Mouse (Mus musculus): ENCODE measurements around the gene Nkd2. TPM values are rescaled to one million over a fixed set of nuclear protein-coding genes. Genes with fewer than 3 reads are reported as not detected.

The Nkd2 gene
- polyA plus RNA-seq, 1 experiment from 2014 or later = 12.3 TPM

GRCm38 (mm10) chr13:73803450-73804178 is 43.8 kb downstream of the Nkd2 start:
- ATAC-seq (replicated peaks; ENCODE audit: low FRiP score) (no peak), DNase-seq (ENCODE audit: low spot score) (no peak)
- peaks cover 24% of the 10 kb centered on the region for H3K36me3 ChIP-seq (ENCODE audit: control insufficient read depth, insufficient read depth, low read length)
- H3K4me1 ChIP-seq (replicated peaks; ENCODE audit: control insufficient read depth, insufficient read depth, low read length) = no peaks in the 10 kb centered on the region
- no peak overlapping the region for H3K4me3 ChIP-seq (ENCODE audit: low read depth, low read length)
- WGBS = 88% methylated on average over 8 of the region's 8 CpGs
- H3K9ac ChIP-seq (ENCODE audit: low read length) = no peak overlapping the region
- no peak overlapping the region for H3K27ac ChIP-seq (ENCODE audit: low read depth, low read length)
- no peak overlapping the region for H3K4me2 ChIP-seq (ENCODE audit: low read depth, low read length, severe bottlenecking)
- H3K9me3 ChIP-seq (ENCODE audit: control insufficient read depth, low read length) = no peaks in the 10 kb centered on the region
- H3K27me3 ChIP-seq (ENCODE audit: control insufficient read depth, insufficient read depth, low read length) = no peaks in the 10 kb centered on the region

GRCm38 (mm10) chr13:73799110-73799509 is 48.3 kb downstream of the Nkd2 start:
- Histone ChIP-seq H3K4me2 (ENCODE audit: low read depth, low read length, severe bottlenecking) (no peak overlapping the region), H3K4me1 (replicated peaks; ENCODE audit: control insufficient read depth, insufficient read depth, low read length) (no peaks in the 10 kb centered on the region), H3K4me3 (ENCODE audit: low read depth, low read length) (no peak overlapping the region), H3K27me3 (ENCODE audit: control insufficient read depth, insufficient read depth, low read length) (no peaks in the 10 kb centered on the region), H3K9me3 (ENCODE audit: control insufficient read depth, low read length) (no peaks in the 10 kb centered on the region), H3K27ac (ENCODE audit: low read depth, low read length) (no peak overlapping the region), H3K9ac (ENCODE audit: low read length) (no peak overlapping the region), H3K36me3 (ENCODE audit: control insufficient read depth, insufficient read depth, low read length) (peaks cover 33% of the 10 kb centered on the region)
- ATAC-seq (replicated peaks; ENCODE audit: low FRiP score) (no peak), DNase-seq (ENCODE audit: low spot score) (no peak)
- WGBS = 87% methylated on average over 5 of the region's 5 CpGs

GRCm38 (mm10) chr13:73793171-73793570 is 54.3 kb downstream of the Nkd2 start:
- H3K4me2 ChIP-seq (ENCODE audit: low read depth, low read length, severe bottlenecking) = no peak overlapping the region
- no peak overlapping the region for H3K9ac ChIP-seq (ENCODE audit: low read length)
- 98% methylated on average over 5 of the region's 5 CpGs for WGBS
- no peak for DNase-seq (ENCODE audit: low spot score)
- H3K4me3 ChIP-seq (ENCODE audit: low read depth, low read length) = no peak overlapping the region
- no peak overlapping the region for H3K27ac ChIP-seq (ENCODE audit: low read depth, low read length)
- H3K27me3 ChIP-seq (ENCODE audit: control insufficient read depth, insufficient read depth, low read length) = no peaks in the 10 kb centered on the region
- H3K4me1 ChIP-seq (replicated peaks; ENCODE audit: control insufficient read depth, insufficient read depth, low read length) = no peaks in the 10 kb centered on the region
- no peaks in the 10 kb centered on the region for H3K9me3 ChIP-seq (ENCODE audit: control insufficient read depth, low read length)
- peaks cover 17% of the 10 kb centered on the region for H3K36me3 ChIP-seq (ENCODE audit: control insufficient read depth, insufficient read depth, low read length)
- ATAC-seq (replicated peaks; ENCODE audit: low FRiP score) = no peak

DNA sequence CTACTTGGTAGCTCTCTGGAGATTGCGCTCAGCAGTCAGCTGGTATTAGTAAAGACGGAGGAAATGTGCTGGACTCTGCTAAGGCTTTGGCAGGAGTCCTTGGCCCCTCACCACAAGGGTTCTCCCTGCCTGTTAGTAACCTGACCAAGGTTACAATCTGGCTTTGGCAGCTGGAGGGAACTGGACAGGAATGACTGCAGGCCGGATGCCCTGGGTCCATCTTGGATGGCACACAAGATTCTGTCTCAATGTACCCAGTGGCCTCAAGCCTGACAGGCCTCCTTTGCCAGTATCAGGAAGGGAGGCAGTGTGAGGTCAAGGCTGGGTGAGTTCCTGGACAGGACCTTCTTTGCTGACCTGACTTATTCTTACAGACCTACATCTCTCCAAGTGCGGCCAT is 55.3 kb downstream of the Nkd2 start:
- no peak overlapping the region for H3K9ac ChIP-seq (ENCODE audit: low read length)
- ATAC-seq (replicated peaks; ENCODE audit: low FRiP score) = no peak
- H3K36me3 ChIP-seq (ENCODE audit: control insufficient read depth, insufficient read depth, low read length) = peaks cover 17% of the 10 kb centered on the region
- WGBS = 98% methylated on average over 4 of the region's 4 CpGs
- H3K4me2 ChIP-seq (ENCODE audit: low read depth, low read length, severe bottlenecking) = no peak overlapping the region
- no peaks in the 10 kb centered on the region for H3K4me1 ChIP-seq (replicated peaks; ENCODE audit: control insufficient read depth, insufficient read depth, low read length)
- no peaks in the 10 kb centered on the region for H3K9me3 ChIP-seq (ENCODE audit: control insufficient read depth, low read length)
- no peak overlapping the region for H3K27ac ChIP-seq (ENCODE audit: low read depth, low read length)
- H3K4me3 ChIP-seq (ENCODE audit: low read depth, low read length) = no peak overlapping the region
- no peaks in the 10 kb centered on the region for H3K27me3 ChIP-seq (ENCODE audit: control insufficient read depth, insufficient read depth, low read length)
- no peak for DNase-seq (ENCODE audit: low spot score)

- H3K9ac ChIP-seq (ENCODE audit: low read length) = no peak overlapping the region
- no peak overlapping the region for H3K4me3 ChIP-seq (ENCODE audit: low read depth, low read length)
- WGBS = 40% methylated on average over 5 of the region's 5 CpGs
- ATAC-seq (replicated peaks; ENCODE audit: low FRiP score) (no peak), DNase-seq (ENCODE audit: low spot score) (no peak)
- H3K4me1 ChIP-seq (replicated peaks; ENCODE audit: control insufficient read depth, insufficient read depth, low read length) = peaks cover 2% of the 10 kb centered on the region; the same call in 1 of the 2 replicates
- no peak overlapping the region for H3K27ac ChIP-seq (ENCODE audit: low read depth, low read length)
- H3K9me3 ChIP-seq (ENCODE audit: control insufficient read depth, low read length) = no peaks in the 10 kb centered on the region
- H3K36me3 ChIP-seq (ENCODE audit: control insufficient read depth, insufficient read depth, low read length) = peaks cover 4% of the 10 kb centered on the region
- H3K4me2 ChIP-seq (ENCODE audit: low read depth, low read length, severe bottlenecking) = no peak overlapping the region
- no peaks in the 10 kb centered on the region for H3K27me3 ChIP-seq (ENCODE audit: control insufficient read depth, insufficient read depth, low read length)
These were observed 64.9 kb downstream of the Nkd2 start for GRCm38 (mm10) chr13:73782486-73782885.

- Histone ChIP-seq H3K36me3 (ENCODE audit: control insufficient read depth, insufficient read depth, low read length) (no peaks in the 10 kb centered on the region; the same call in 1 of the 2 replicates), H3K27ac (ENCODE audit: low read depth, low read length) (no peak overlapping the region), H3K9ac (ENCODE audit: low read length) (no peak overlapping the region), H3K4me1 (replicated peaks; ENCODE audit: control insufficient read depth, insufficient read depth, low read length) (peaks cover 2% of the 10 kb centered on the region; the same call in 1 of the 2 replicates), H3K9me3 (ENCODE audit: control insufficient read depth, low read length) (no peaks in the 10 kb centered on the region), H3K4me2 (ENCODE audit: low read depth, low read length, severe bottlenecking) (no peak overlapping the region), H3K27me3 (ENCODE audit: control insufficient read depth, insufficient read depth, low read length) (no peaks in the 10 kb centered on the region), H3K4me3 (ENCODE audit: low read depth, low read length) (no peak overlapping the region)
- DNase-seq (ENCODE audit: low spot score) (no peak), ATAC-seq (replicated peaks; ENCODE audit: low FRiP score) (no peak)
- WGBS = 84% methylated on average over 3 of the region's 3 CpGs
These were observed 69.9 kb downstream of the Nkd2 start for GRCm38 (mm10) chr13:73777578-73777977.

- Histone ChIP-seq H3K36me3 (ENCODE audit: control insufficient read depth, insufficient read depth, low read length) (no peaks in the 10 kb centered on the region; the same call in 1 of the 2 replicates), H3K9me3 (ENCODE audit: control insufficient read depth, low read length) (no peaks in the 10 kb centered on the region), H3K9ac (ENCODE audit: low read length) (no peak overlapping the region), H3K4me2 (ENCODE audit: low read depth, low read length, severe bottlenecking) (no peak overlapping the region), H3K4me3 (ENCODE audit: low read depth, low read length) (no peak overlapping the region), H3K4me1 (replicated peaks; ENCODE audit: control insufficient read depth, insufficient read depth, low read length) (no peaks in the 10 kb centered on the region), H3K27ac (ENCODE audit: low read depth, low read length) (no peak overlapping the region), H3K27me3 (ENCODE audit: control insufficient read depth, insufficient read depth, low read length) (no peaks in the 10 kb centered on the region)
- ATAC-seq (replicated peaks; ENCODE audit: low FRiP score) = no peak
- WGBS = 87% methylated on average over 4 of the region's 4 CpGs
- DNase-seq (ENCODE audit: low spot score) = no peak
These were observed 71.6 kb downstream of the Nkd2 start for GRCm38 (mm10) chr13:73775786-73776185.

DNA sequence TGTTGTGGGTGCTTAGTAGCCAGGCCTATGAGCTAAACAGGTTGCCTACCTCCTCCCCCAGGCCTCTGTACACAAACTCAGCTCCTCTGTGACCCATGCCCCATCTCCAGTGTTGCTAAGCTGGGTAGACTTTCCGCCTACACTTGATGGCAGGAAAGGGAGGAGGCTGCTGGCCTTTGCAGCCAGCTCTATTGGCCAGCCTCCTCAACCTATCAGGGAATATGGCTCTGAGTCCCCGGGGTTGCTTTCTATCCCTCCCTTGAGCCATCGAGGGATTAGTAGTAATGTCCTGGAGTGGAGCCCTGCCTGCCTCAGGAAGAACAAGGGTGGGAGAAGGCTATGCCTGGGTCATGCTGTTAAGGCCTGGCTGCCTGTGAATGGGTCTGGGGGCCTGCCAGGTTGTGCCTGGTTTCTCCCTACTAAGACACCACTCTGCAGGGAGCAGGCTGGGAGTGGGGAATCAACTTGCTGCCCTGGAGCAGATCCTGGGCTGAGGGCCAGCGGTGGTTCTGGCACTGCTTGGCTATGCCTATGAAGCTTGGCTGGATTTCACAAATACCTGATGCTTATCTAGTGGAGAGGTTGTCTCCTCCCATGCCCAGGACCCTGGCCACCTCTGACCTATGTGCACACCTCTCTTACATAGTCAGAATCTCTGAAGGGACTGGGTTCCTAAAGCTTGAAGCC is 73.8 kb downstream of the Nkd2 start:
- H3K9ac ChIP-seq (ENCODE audit: low read length) = no peak overlapping the region
- H3K27me3 ChIP-seq (ENCODE audit: control insufficient read depth, insufficient read depth, low read length) = no peaks in the 10 kb centered on the region
- ATAC-seq (replicated peaks; ENCODE audit: low FRiP score) (no peak), DNase-seq (ENCODE audit: low spot score) (no peak)
- no peaks in the 10 kb centered on the region; the same call in none of the 2 replicates for H3K36me3 ChIP-seq (ENCODE audit: control insufficient read depth, insufficient read depth, low read length)
- WGBS = 50% methylated on average over 4 of the region's 4 CpGs
- H3K4me2 ChIP-seq (ENCODE audit: low read depth, low read length, severe bottlenecking) = no peak overlapping the region
- H3K4me3 ChIP-seq (ENCODE audit: low read depth, low read length) = no peak overlapping the region
- no peaks in the 10 kb centered on the region for H3K9me3 ChIP-seq (ENCODE audit: control insufficient read depth, low read length)
- H3K27ac ChIP-seq (ENCODE audit: low read depth, low read length) = no peak overlapping the region
- no peaks in the 10 kb centered on the region for H3K4me1 ChIP-seq (replicated peaks; ENCODE audit: control insufficient read depth, insufficient read depth, low read length)

Data from forebrain, embryonic 11.5 days (tissue).